Mouse (Mus musculus): Measurements from ENCODE around the gene Vmn1r47. TPM values are rescaled to one million over a fixed set of nuclear protein-coding genes. Genes with fewer than 3 reads are reported as not detected.
"Not testable (repeated sequence)": the region's sequence is repeated elsewhere in the genome, so short reads cannot be mapped to it uniquely, and the experiment has no call there.

Gene Vmn1r47
- polyA plus RNA-seq (2016; fragmentation: Nextera tagmentation; extraction: Ambion mirVana), result not detected in 2 replicates

GRCm38 (mm10) chr6:90015847-90016246 is at the start of gene Vmn1r47:
Gene Vmn1r47, plus strand, starts transcription at chr6:90016147.
- not testable (repeated sequence) for H3K9me3 ChIP-seq (replicated peaks); ATAC-seq; H3K4me2 ChIP-seq; H3K9ac ChIP-seq; H3K4me3 ChIP-seq; H3K4me1 ChIP-seq; H3K27ac ChIP-seq; H3K27me3 ChIP-seq (replicated peaks); H3K36me3 ChIP-seq
- WGBS (ENCODE audit: insufficient replicate concordance), result 75% methylated on average over 1 of the region's 1 CpGs

DNA sequence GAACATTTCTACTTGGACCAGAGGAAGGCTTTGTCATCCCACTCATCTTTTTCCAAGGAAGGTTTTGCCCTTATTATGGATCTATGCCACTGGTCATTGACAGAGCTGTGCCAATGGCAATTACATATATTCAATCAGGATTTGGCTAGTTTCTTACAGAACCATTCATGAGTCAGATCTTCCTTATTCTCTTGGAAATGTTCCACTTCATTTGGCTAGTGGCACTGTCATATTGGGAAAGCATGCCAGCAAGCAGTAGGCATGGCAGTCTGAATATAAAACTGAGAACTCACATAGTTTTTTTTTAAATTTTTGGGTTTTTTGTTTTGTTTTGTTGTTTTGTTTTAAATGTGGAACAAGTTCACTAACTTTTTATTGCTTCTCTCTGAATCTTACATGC is 49.6 kb upstream of the Vmn1r47 start:
- Histone ChIP-seq H3K36me3 (no peaks in the 10 kb centered on the region), H3K4me1 (no peaks in the 10 kb centered on the region), H3K4me3 (no peak overlapping the region), H3K27ac (no peak overlapping the region), H3K4me2 (no peak overlapping the region), H3K9ac (no peak overlapping the region), H3K27me3 (replicated peaks) (no peaks in the 10 kb centered on the region), H3K9me3 (replicated peaks) (0 out of 2 replicates have a peak, but pooled peaks cover 3% of the 10 kb centered on the region)
- no peak for ATAC-seq

DNA sequence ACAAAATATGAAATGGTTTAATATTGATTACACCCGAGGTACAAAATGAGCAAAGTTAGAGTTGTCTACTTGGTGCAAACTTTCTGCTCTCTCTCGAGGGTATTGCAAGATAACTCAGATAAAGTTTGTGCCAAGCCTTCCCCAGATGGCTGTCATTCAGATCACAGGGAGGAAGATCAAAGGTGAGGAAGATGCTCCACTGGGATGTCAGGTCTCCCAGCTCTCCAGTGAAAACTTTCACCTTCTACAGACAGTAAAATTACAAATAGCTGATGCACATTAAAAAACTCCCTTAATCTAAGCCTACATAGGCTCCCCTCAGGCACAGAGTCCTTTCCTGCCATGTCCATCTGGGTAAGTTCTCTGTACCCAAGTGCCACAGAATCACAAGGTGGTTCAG is 46.9 kb upstream of the Vmn1r47 start, which contains the start of gene Vmn1r46:
Vmn1r46 (plus strand) TSS at position 301 of the 400 bp plus-strand sequence.
- no peak within 1 kb of the TSS for H3K9ac ChIP-seq
- H3K4me2 ChIP-seq, result no peak within 1 kb of the TSS
- WGBS (ENCODE audit: insufficient replicate concordance), result 38% methylated on average over 2 of the region's 2 CpGs
- H3K4me3 ChIP-seq, result no peak within 1 kb of the TSS
- no peak within 1 kb of the TSS for H3K27ac ChIP-seq
- H3K27me3 ChIP-seq (replicated peaks), result no peaks in the 10 kb centered on the region
- no peaks in the 10 kb centered on the region for H3K4me1 ChIP-seq
- H3K36me3 ChIP-seq, result no peaks in the 10 kb centered on the region
- no peak for ATAC-seq
- H3K9me3 ChIP-seq (replicated peaks), result peaks cover 3% of the 10 kb centered on the region; the same call in 1 of the 2 replicates

DNA sequence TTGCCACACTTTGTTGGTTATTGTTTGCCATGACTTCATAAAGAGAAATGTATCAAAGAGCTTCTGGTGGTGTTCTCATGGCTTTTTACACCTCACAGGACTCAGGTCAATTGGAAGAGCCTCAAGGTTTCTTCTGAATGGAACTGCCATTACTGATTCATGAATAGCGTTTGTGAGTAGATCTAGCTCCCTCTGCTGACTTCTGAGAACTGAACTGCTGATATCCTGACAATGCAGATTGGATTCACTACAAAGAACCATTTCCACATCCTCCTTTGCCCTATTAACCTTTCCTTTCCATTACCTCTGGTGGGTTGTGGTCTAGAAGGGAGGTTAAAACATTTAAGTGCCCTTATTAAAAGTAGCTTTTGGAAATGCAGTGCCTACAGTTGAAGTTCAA is 30.0 kb upstream of the Vmn1r47 start:
- Histone ChIP-seq H3K36me3 (no peaks in the 10 kb centered on the region), H3K27me3 (replicated peaks) (no peaks in the 10 kb centered on the region), H3K4me2 (no peak overlapping the region), H3K9ac (no peak overlapping the region), H3K9me3 (replicated peaks) (no peaks in the 10 kb centered on the region; the same call in 1 of the 2 replicates), H3K4me3 (no peak overlapping the region), H3K4me1 (no peaks in the 10 kb centered on the region), H3K27ac (no peak overlapping the region)
- no peak for ATAC-seq
- WGBS (ENCODE audit: insufficient replicate concordance), result 18% methylated on average over 1 of the region's 1 CpGs

- H3K4me1 ChIP-seq; H3K9ac ChIP-seq; H3K27ac ChIP-seq; H3K27me3 ChIP-seq (replicated peaks); H3K36me3 ChIP-seq; H3K9me3 ChIP-seq (replicated peaks); H3K4me3 ChIP-seq; ATAC-seq; H3K4me2 ChIP-seq: not testable (repeated sequence)
- WGBS (ENCODE audit: insufficient replicate concordance), result no CpG with 5 or more reads among the region's 2 CpGs
Observed at GRCm38 (mm10) chr6:90036741-90037140, 20.8 kb downstream of the Vmn1r47 start, which contains the start of gene Vmn1r48. Gene Vmn1r48, minus strand, starts transcription at chr6:90036841.

Other genes starting within 250 kb of the Vmn1r47 start
- not detected in 2 replicates for gene Vmn1r42, start 139.7 kb upstream of the Vmn1r47 start, polyA plus RNA-seq (2016; fragmentation: Nextera tagmentation; extraction: Ambion mirVana)
- gene Vmn1r43, start 139.7 kb upstream of the Vmn1r47 start, polyA plus RNA-seq (2016; fragmentation: Nextera tagmentation; extraction: Ambion mirVana), result not detected in 2 replicates
- gene Vmn1r44, start 132.5 kb upstream of the Vmn1r47 start, polyA plus RNA-seq (2016; fragmentation: Nextera tagmentation; extraction: Ambion mirVana), result not detected in 2 replicates
- not detected in 2 replicates for gene Vmn1r45, start 75.5 kb upstream of the Vmn1r47 start, polyA plus RNA-seq (2016; fragmentation: Nextera tagmentation; extraction: Ambion mirVana)
- not detected in 2 replicates for gene Vmn1r46, start 46.8 kb upstream of the Vmn1r47 start, polyA plus RNA-seq (2016; fragmentation: Nextera tagmentation; extraction: Ambion mirVana)
- not detected in 2 replicates for gene Vmn1r48, start 20.7 kb downstream of the Vmn1r47 start, polyA plus RNA-seq (2016; fragmentation: Nextera tagmentation; extraction: Ambion mirVana)
- gene Vmn1r49, start 62.4 kb downstream of the Vmn1r47 start, polyA plus RNA-seq (2016; fragmentation: Nextera tagmentation; extraction: Ambion mirVana), result not detected in 2 replicates
- gene Vmn1r50, start 85.3 kb downstream of the Vmn1r47 start, polyA plus RNA-seq (2016; fragmentation: Nextera tagmentation; extraction: Ambion mirVana), result not detected in 2 replicates
- not detected in 2 replicates for gene Vmn1r51, start 106.4 kb downstream of the Vmn1r47 start, polyA plus RNA-seq (2016; fragmentation: Nextera tagmentation; extraction: Ambion mirVana)
- not detected in 2 replicates for gene Vmn1r52, start 158.7 kb downstream of the Vmn1r47 start, polyA plus RNA-seq (2016; fragmentation: Nextera tagmentation; extraction: Ambion mirVana)
- not detected in 2 replicates for gene V1ra8, start 186.6 kb downstream of the Vmn1r47 start, polyA plus RNA-seq (2016; fragmentation: Nextera tagmentation; extraction: Ambion mirVana)
- gene Vmn1r53, start 208.3 kb downstream of the Vmn1r47 start, polyA plus RNA-seq (2016; fragmentation: Nextera tagmentation; extraction: Ambion mirVana), result not detected in 2 replicates
- gene Vmn1r54, start 230.2 kb downstream of the Vmn1r47 start, polyA plus RNA-seq (2016; fragmentation: Nextera tagmentation; extraction: Ambion mirVana), result not detected in 2 replicates